8 mouse cellular contexts compared by ENCODE assay signal in genomic region chr1:54556586-54557221, GRCm38 (mm10). TPM values are rescaled to one million over a fixed set of nuclear protein-coding genes. Genes with fewer than 3 reads are reported as not detected.
A peak's percentile ranks its signal among the peaks of the same experiment; 100 is the strongest.
DNase-seq lines count a peak whose midpoint lies in the region; ATAC-seq and TF ChIP-seq lines count a peak whose summit lies in the region.

No protein-coding gene starts in this region.

- no peak for DNase-seq in gastrocnemius, adult 2 months
- no peak for DNase-seq in gastrocnemius, adult 18-20 months (ENCODE audit: low spot score)
- DNase-seq in kidney, postnatal 0 days (ENCODE audit: low spot score), result peak; percentile 9
- peak; percentile 17 for DNase-seq in neural tube, embryonic 10.5 days (ENCODE audit: extremely low spot score, low spot score)
- DNase-seq in cerebellum, postnatal 4 days (ENCODE audit: low spot score in 2 of 2), result no peak
- no peak for DNase-seq in right cerebral cortex, postnatal 25 days

- WGBS in kidney, postnatal 0 days, result 2% methylated on average over 18 of the region's 18 CpGs

- no peak for TF ChIP-seq POLR2A in embryonic fibroblast, embryonic 13.5 days (IDR thresholded peaks at IDR 0.05; ENCODE audit: low read depth, low read length)

- H3K4me3 ChIP-seq in gastrocnemius, adult 2 months, result peak overlapping the region; percentile 79
- H3K4me3 ChIP-seq in C2C12 (ENCODE audit: insufficient read depth, poor library complexity, severe bottlenecking), result peak overlapping the region; percentile 46
- H3K4me3 ChIP-seq in embryonic fibroblast, embryonic 13.5 days (ENCODE audit: insufficient read depth, low read length), result peak overlapping the region; percentile 88
- H3K4me3 ChIP-seq in kidney, postnatal 0 days (replicated peaks; ENCODE audit: low read depth, low read length), result peak overlapping the region; percentile 68

- H3K27ac ChIP-seq in gastrocnemius, adult 2 months, result peak overlapping the region; percentile 86
- H3K27ac ChIP-seq in embryonic fibroblast, embryonic 13.5 days (ENCODE audit: insufficient read depth, low read length), result no peak overlapping the region
- H3K27ac ChIP-seq in kidney, postnatal 0 days, result peak overlapping the region; percentile 64; the same call in 1 of the 2 replicates

- peak overlapping the region; percentile 61 for H3ac ChIP-seq in C2C12 (ENCODE audit: control insufficient read depth, insufficient read length, low read depth)

- H3K9me3 ChIP-seq in kidney, postnatal 0 days (replicated peaks; ENCODE audit: low read length), result no peaks in the 10 kb centered on the region

- H3K4me1 ChIP-seq in embryonic fibroblast, embryonic 13.5 days (ENCODE audit: control insufficient read depth, insufficient read depth, low read length), result no peaks in the 10 kb centered on the region
- H3K4me1 ChIP-seq in kidney, postnatal 0 days (replicated peaks; ENCODE audit: insufficient read depth, low read length), result no peaks in the 10 kb centered on the region

- ATAC-seq in kidney, postnatal 0 days (replicated peaks; ENCODE audit: low FRiP score, low read depth), result no peak

- no peaks in the 10 kb centered on the region for H3K79me2 ChIP-seq in C2C12 (ENCODE audit: control insufficient read depth, insufficient read depth)

- intact Hi-C loops in gastrocnemius, adult 2 months (cut with DNase I), result loop anchor here (10.0 kb wide), 1 partner anchor 678 kb away; the partner anchor contains the start of gene Mars2

- peak overlapping the region; percentile 98 for H3K4me2 ChIP-seq in kidney, postnatal 0 days (ENCODE audit: low read length)

- no peaks in the 10 kb centered on the region for H3K27me3 ChIP-seq in C2C12 (ENCODE audit: control insufficient read depth, insufficient read depth, insufficient read length)
- H3K27me3 ChIP-seq in kidney, postnatal 0 days (ENCODE audit: insufficient read depth, low read length), result no peaks in the 10 kb centered on the region

- no peaks in the 10 kb centered on the region for H3K79me3 ChIP-seq in C2C12 (ENCODE audit: low read depth)

- peak overlapping the region; percentile 63 for H3K9ac ChIP-seq in kidney, postnatal 0 days (ENCODE audit: low read depth, low read length)

- no peaks in the 10 kb centered on the region for H3K36me3 ChIP-seq in C2C12 (ENCODE audit: control insufficient read depth, insufficient read depth)
- H3K36me3 ChIP-seq in kidney, postnatal 0 days (ENCODE audit: insufficient read depth, low read length), result no peaks in the 10 kb centered on the region

- TF ChIP-seq CTCF in gastrocnemius, adult 2 months (IDR thresholded peaks at IDR 0.05), result no peak
- no peak for TF ChIP-seq CTCF in C2C12 (IDR thresholded peaks at IDR 0.05; ENCODE audit: control insufficient read depth, insufficient read depth, insufficient read length)
- no peak for TF ChIP-seq CTCF in embryonic fibroblast, embryonic 13.5 days (IDR thresholded peaks at IDR 0.05; ENCODE audit: borderline replicate concordance, insufficient read depth, low read length)
- TF ChIP-seq CTCF in kidney, postnatal 0 days (IDR thresholded peaks at IDR 0.05; ENCODE audit: low read depth), result no peak

TF ChIP-seq in C2C12, 6 proteins besides CTCF, POLR2A, EP300 and RAD21:
- no peak for TF ChIP-seq MYOD1 (IDR thresholded peaks at IDR 0.05; ENCODE audit: control insufficient read depth, insufficient read length, low read depth)
- no peak for TF ChIP-seq FOSL1 (IDR thresholded peaks at IDR 0.05; ENCODE audit: insufficient read depth, low read length, poor library complexity, severe bottlenecking)
- no peak for TF ChIP-seq CEBPB (IDR thresholded peaks at IDR 0.05; ENCODE audit: low read depth)
- no peak for TF ChIP-seq USF1 (IDR thresholded peaks at IDR 0.05; ENCODE audit: low read depth)
- no peak for TF ChIP-seq MAX (IDR thresholded peaks at IDR 0.05)

RNA-seq across cellular contexts. Expression of gene Pgap1, which starts 0.8 kb away (rescaled TPM):
- 1 to 10 TPM; 2.5 to 3.3 TPM for total RNA-seq in gastrocnemius, adult 2 months (2021)
- 1 to 10 TPM; 1.9 to 2.6 TPM for total RNA-seq in gastrocnemius, adult 18-20 months (2021)
- 0.50 TPM for polyA plus RNA-seq in C2C12 (2012; fragmentation: generic; extraction: Trizol)
- polyA plus RNA-seq in embryonic fibroblast, embryonic 13.5 days (2011; ENCODE audit: insufficient read length, low read depth, missing spikeins), result 5.8 and 7.7 TPM in 2 replicates
- 5.5 and 6.9 TPM in 2 replicates for polyA plus RNA-seq in kidney, postnatal 0 days (2015; fragmentation: Nextera tagmentation; extraction: Ambion mirVana)

Comparison
In these comparisons a context has a peak if more than half of its experiments do, and no peak if none do; other contexts are left out.
1. DNase-seq: peak in kidney, postnatal 0 days (single experiment) and neural tube, embryonic 10.5 days (single experiment); none in gastrocnemius, adult 2 months (single experiment), gastrocnemius, adult 18-20 months (single experiment), cerebellum, postnatal 4 days (0 of 2) and right cerebral cortex, postnatal 25 days (single experiment).
2. Peak in every context shown above with its lines, with median percentiles within 50 percentile points of each other: H3K4me3 ChIP-seq.